7 mouse cellular contexts compared by ENCODE assay signal in genomic region chr17:46496623-46497434, GRCm38 (mm10). TPM values are rescaled to one million over a fixed set of nuclear protein-coding genes. Genes with fewer than 3 reads are reported as not detected.
DNase-seq lines count a peak whose midpoint lies in the region; ATAC-seq lines count a peak whose summit lies in the region.

Dnph1 (plus strand) TSS chr17:46496711.

- peaks cover 17% of the 10 kb centered on the region; the same call in 1 of the 2 replicates for H3K36me3 ChIP-seq in intestine, embryonic 14.5 days (ENCODE audit: control insufficient read depth, insufficient read depth, low read length)

- under 1% methylated on average over 44 of the region's 44 CpGs for WGBS in intestine, embryonic 14.5 days

- ATAC-seq in intestine, embryonic 14.5 days (replicated peaks; ENCODE audit: low FRiP score, low TSS enrichment, low read depth), result peak; percentile 95
- ATAC-seq in megakaryocyte progenitor cell, adult 5-6 weeks (replicated peaks; ENCODE audit: poor library complexity), result peak; percentile 99

- H3K27me3 ChIP-seq in intestine, embryonic 14.5 days (replicated peaks; ENCODE audit: control insufficient read depth, insufficient read depth, low read length), result peaks cover 5% of the 10 kb centered on the region; the same call in 1 of the 2 replicates

- H3K27ac ChIP-seq in intestine, embryonic 14.5 days (ENCODE audit: low read depth), result peak within 1 kb of the TSS; percentile 43; the same call in 1 of the 2 replicates

- H3K9ac ChIP-seq in intestine, embryonic 14.5 days (ENCODE audit: low read length), result peak within 1 kb of the TSS; percentile 71

- peak; percentile 88 for DNase-seq in adrenal gland, postnatal 10 days
- peak; percentile 75 for DNase-seq in embryo, embryonic 11.5 days (ENCODE audit: low read depth, low spot score)
- DNase-seq in gastrocnemius, postnatal 25 days, result peak; percentile 77
- peak; percentile 89 for DNase-seq in intestine, embryonic 14.5 days (ENCODE audit: low spot score)
- peak; percentile 81 to 86 for DNase-seq in left cerebral cortex, postnatal 10 days (ENCODE audit: extremely low spot score in 1 of 2, low spot score in 2 of 2)
- peak; percentile 81 for DNase-seq in right cerebral cortex, postnatal 25 days

- intact Hi-C loops in left cerebral cortex, postnatal 10 days (cut with DNase I), result no loop called here

- H3K9me3 ChIP-seq in intestine, embryonic 14.5 days (ENCODE audit: control insufficient read depth, low read length), result no peaks in the 10 kb centered on the region

- H3K4me3 ChIP-seq in intestine, embryonic 14.5 days (ENCODE audit: low read depth, low read length), result peak within 1 kb of the TSS; percentile 66

- H3K4me1 ChIP-seq in intestine, embryonic 14.5 days (replicated peaks; ENCODE audit: control insufficient read depth, insufficient read depth, low read length), result peaks cover 7% of the 10 kb centered on the region

- H3K4me2 ChIP-seq in intestine, embryonic 14.5 days (ENCODE audit: low read length), result peak within 1 kb of the TSS; percentile 82

RNA-seq across cellular contexts. Expression of gene Dnph1, which starts in this region (rescaled TPM):
- 1 to 10 TPM; 5.7 to 6.1 TPM for total RNA-seq in adrenal gland, postnatal 10 days (2021)
- 1 to 10 TPM; 4.5 to 5.4 TPM for total RNA-seq in gastrocnemius, postnatal 25 days (2021)
- polyA plus RNA-seq in intestine, embryonic 14.5 days (2014; fragmentation: Nextera tagmentation; extraction: Ambion mirVana), result 58.4 and 64.4 TPM in 2 replicates
- 1 to 10 TPM; 6.0 to 6.2 TPM for total RNA-seq in left cerebral cortex, postnatal 10 days (2021)
- 41.5 and 45.7 TPM in 2 replicates for total RNA-seq in megakaryocyte progenitor cell, adult 5-6 weeks (2015)
- 20.2 and 26.3 TPM in 2 replicates for total RNA-seq in megakaryocyte progenitor cell, adult 5-6 weeks (2017)

Comparison
In these comparisons a context has a peak if more than half of its experiments do, and no peak if none do; other contexts are left out.
1. Peak in every context shown above with its lines: DNase-seq, ATAC-seq, H3K4me3 ChIP-seq and H3K27ac ChIP-seq.